Mouse (Mus musculus): Measurements from ENCODE around the gene Trim38. TPM values are rescaled to one million over a fixed set of nuclear protein-coding genes. Genes with fewer than 3 reads are reported as not detected.

Gene Trim38
- polyA plus RNA-seq, 1 experiment from 2014 or later: not detected

DNA sequence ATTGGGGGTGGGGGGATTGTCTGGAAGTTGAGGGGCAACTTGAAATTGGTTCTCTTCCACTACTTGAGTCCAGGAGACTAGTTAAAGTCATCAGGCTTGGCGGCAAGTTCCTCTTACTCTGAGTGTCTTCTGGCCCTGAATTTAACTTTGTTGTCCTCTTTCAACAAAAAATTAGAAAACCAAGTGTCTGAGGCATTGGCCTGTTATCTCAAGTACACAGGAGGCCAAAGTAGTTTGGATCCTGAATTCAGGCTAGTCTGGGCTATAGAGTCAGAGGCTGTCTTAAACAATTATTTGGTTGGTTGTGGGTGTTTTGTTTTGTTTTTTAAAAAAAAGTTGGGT is 4.6 kb upstream of the Trim38 start:
- Histone ChIP-seq H3K36me3 (no peaks in the 10 kb centered on the region), H3K4me3 (no peak overlapping the region), H3K9me3 (no peaks in the 10 kb centered on the region), H3K27me3 (no peaks in the 10 kb centered on the region), H3K9ac (no peak overlapping the region), H3K4me2 (peak overlapping the region; percentile 62; the same call in 1 of the 2 replicates), H3K27ac (no peak overlapping the region; the same call in 1 of the 2 replicates), H3K4me1 (peaks cover 19% of the 10 kb centered on the region)
- ATAC-seq (ENCODE audit: borderline replicate concordance, extremely low read depth, low FRiP score, low TSS enrichment): no peak
- 39% methylated on average over 1 of the region's 1 CpGs for WGBS

DNA sequence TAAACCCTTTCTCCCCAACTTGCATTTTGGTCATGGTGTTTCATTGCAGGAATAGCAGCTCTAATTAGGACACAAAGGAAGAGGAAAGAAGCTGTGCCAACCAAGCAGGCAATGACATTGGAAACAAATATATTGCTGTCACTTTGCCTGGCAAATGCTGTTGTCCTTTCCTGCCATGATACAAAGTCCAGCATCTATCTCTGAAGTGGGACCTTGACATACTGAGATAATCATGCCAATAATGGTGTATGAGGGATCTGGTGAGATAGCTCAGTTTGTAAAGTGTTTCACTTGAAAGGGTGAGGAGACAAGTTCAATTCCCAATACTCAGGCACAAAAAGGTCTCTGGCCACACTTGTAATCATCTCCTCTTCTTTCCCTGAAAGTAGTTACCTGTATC is 2.9 kb upstream of the Trim38 start:
- no peaks in the 10 kb centered on the region for H3K27me3 ChIP-seq
- no peaks in the 10 kb centered on the region for H3K9me3 ChIP-seq
- no peak overlapping the region for H3K4me2 ChIP-seq
- no peak overlapping the region for H3K4me3 ChIP-seq
- H3K36me3 ChIP-seq: no peaks in the 10 kb centered on the region
- ATAC-seq (ENCODE audit: borderline replicate concordance, extremely low read depth, low FRiP score, low TSS enrichment): no peak
- no peak overlapping the region for H3K27ac ChIP-seq
- peaks cover 20% of the 10 kb centered on the region for H3K4me1 ChIP-seq
- no peak overlapping the region for H3K9ac ChIP-seq

DNA sequence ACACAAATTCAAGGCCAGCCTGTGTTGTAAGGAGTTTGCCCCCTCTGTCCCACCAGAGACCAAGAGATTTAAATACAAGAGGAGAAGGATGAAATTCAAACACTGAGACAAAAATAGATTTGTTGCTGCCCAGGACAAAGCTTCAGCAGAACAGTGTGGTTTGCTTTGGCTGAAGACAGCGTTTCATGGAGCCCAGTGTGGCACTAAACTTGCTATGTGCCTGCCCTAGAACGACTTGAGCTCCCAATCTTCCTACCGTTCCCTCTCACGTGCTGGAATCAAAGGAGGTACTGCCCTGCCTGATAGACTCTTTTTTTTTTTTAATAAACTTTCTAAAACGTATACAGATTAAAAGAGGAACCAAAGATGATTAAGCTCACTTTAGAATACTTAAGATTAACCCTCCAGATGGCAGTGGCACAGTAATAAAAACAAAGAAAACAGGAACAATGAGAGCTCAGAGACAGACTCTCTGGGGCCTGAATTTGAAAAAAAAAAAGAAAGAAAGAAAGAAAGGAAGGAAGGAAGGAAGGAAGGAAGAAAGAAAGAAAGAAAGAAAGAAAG is 797 bp upstream of the Trim38 start:
- no peak overlapping the region for H3K9ac ChIP-seq
- 45% methylated on average over 5 of the region's 5 CpGs for WGBS
- ATAC-seq (ENCODE audit: borderline replicate concordance, extremely low read depth, low FRiP score, low TSS enrichment): no peak
- H3K9me3 ChIP-seq: no peaks in the 10 kb centered on the region
- H3K4me2 ChIP-seq: no peak overlapping the region
- H3K36me3 ChIP-seq: no peaks in the 10 kb centered on the region
- no peak overlapping the region for H3K4me3 ChIP-seq
- H3K27me3 ChIP-seq: no peaks in the 10 kb centered on the region
- H3K27ac ChIP-seq: no peak overlapping the region
- H3K4me1 ChIP-seq: peaks cover 21% of the 10 kb centered on the region

DNA sequence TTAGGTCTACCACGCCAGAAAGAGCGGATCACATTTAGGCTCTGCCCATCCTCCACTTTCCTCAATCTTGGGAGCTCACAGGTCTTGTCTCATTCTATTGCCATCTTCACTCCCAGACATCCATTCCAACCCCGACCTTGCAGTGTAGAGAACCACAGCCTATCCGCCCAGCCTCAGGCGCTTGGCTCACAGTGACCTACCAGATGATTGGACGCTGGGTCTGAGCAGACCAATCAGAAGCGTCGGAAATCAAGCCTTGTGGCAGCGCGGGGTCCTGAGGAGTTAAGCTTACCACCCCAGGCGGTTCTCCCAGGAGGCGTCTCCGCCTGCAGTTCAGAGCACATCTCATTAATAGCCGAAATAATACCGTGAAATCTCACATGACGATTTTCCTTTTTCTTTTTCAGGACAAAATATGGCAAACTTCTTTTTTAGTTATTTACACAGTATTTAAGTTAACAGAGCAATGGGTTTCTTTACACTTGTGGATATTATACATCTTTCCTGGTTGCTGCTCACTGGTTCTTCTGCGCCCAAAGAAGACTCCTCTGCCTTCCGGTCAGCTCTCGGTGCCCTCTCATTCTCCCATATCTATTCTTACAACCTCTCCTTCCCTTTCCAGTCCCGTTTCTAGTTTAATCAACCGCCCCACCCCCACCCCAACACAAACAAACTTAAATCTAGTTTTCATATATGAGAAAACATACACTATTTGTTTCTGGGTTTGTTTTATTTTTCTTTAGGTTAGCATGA is 3.0 kb downstream of the Trim38 start:
- peak; percentile 90; the same call in 1 of the 2 replicates for ATAC-seq (ENCODE audit: borderline replicate concordance, extremely low read depth, low FRiP score, low TSS enrichment)
- peak overlapping the region; percentile 15; the same call in 1 of the 2 replicates for H3K4me3 ChIP-seq
- no peaks in the 10 kb centered on the region for H3K9me3 ChIP-seq
- no peaks in the 10 kb centered on the region for H3K36me3 ChIP-seq
- no peaks in the 10 kb centered on the region for H3K27me3 ChIP-seq
- 19% methylated on average over 21 of the region's 21 CpGs for WGBS
- H3K4me2 ChIP-seq: peak overlapping the region; percentile 49
- H3K4me1 ChIP-seq: peaks cover 10% of the 10 kb centered on the region
- no peak overlapping the region for H3K27ac ChIP-seq
- no peak overlapping the region for H3K9ac ChIP-seq

DNA sequence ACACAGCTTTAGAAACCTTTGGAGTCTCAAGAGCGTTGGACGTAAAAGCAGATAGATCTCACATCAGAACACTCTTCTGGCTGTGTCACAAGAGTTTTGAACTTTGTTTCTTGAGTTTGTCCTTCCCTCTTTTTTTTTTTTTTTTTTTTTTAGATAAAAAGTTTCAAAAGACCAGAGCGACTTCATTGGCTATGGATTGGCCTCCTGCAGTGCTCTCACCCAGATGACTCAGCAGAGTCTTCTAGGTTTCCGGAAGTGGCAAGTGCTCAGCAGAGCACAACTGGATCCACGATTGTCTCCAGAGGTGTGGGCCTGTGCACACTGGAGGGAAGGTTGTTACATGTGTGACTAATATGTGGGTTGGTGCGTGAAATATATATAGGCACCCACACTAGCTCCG is 8.6 kb downstream of the Trim38 start:
- no peak overlapping the region for H3K9ac ChIP-seq
- H3K36me3 ChIP-seq: no peaks in the 10 kb centered on the region
- no peak for ATAC-seq (ENCODE audit: borderline replicate concordance, extremely low read depth, low FRiP score, low TSS enrichment)
- no peak overlapping the region for H3K4me3 ChIP-seq
- H3K27ac ChIP-seq: no peak overlapping the region
- WGBS: 91% methylated on average over 7 of the region's 7 CpGs
- H3K27me3 ChIP-seq: no peaks in the 10 kb centered on the region
- H3K4me2 ChIP-seq: no peak overlapping the region
- no peaks in the 10 kb centered on the region for H3K9me3 ChIP-seq
- H3K4me1 ChIP-seq: no peaks in the 10 kb centered on the region

DNA sequence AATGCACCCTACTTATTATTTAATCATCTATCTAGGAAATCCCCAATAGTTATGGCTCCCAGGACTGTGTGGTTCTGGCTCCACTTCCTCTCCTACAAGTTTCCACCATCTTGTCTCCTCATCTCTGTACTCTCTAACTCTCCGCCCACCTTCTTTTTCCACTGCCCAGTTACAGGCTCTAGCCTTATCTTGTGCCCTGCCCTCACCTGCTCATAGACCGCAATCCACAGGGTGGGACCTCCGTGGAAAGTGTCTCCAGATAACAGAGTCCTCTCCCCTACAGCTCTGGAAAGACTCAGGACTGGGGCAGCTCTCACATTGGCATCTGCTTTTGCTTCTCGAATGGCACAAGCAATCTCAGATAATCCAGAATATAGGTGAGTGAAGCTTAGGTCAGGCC is 9.3 kb downstream of the Trim38 start:
- no peaks in the 10 kb centered on the region for H3K4me1 ChIP-seq
- no peak overlapping the region for H3K4me3 ChIP-seq
- H3K9ac ChIP-seq: no peak overlapping the region
- WGBS: 67% methylated on average over 4 of the region's 4 CpGs
- no peak overlapping the region for H3K4me2 ChIP-seq
- no peaks in the 10 kb centered on the region for H3K36me3 ChIP-seq
- H3K27ac ChIP-seq: no peak overlapping the region
- ATAC-seq (ENCODE audit: borderline replicate concordance, extremely low read depth, low FRiP score, low TSS enrichment): no peak
- H3K27me3 ChIP-seq: no peaks in the 10 kb centered on the region
- H3K9me3 ChIP-seq: no peaks in the 10 kb centered on the region

DNA sequence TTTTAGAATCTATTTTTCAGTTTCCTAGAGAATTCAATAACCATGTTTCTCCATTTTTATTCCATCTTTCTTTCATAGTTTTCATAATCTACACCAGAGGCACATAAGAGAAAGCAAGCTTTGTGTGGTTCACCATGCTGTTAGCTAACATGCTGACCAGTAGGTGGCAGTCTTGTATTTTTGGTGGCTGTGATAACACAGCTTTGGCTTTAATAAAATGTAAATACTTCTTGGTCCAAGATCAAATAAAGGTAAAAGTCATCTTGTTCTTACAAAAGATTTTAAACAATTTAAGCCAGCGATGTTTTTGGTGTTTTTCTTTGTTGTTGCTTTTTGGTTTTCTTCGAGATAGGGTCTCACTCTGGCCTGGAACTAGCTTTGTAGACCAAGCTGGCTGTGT is 22.8 kb downstream of the Trim38 start:
- no peaks in the 10 kb centered on the region for H3K4me1 ChIP-seq
- no peaks in the 10 kb centered on the region for H3K36me3 ChIP-seq
- H3K4me2 ChIP-seq: no peak overlapping the region
- WGBS: 34% methylated on average over 2 of the region's 2 CpGs
- H3K27me3 ChIP-seq: no peaks in the 10 kb centered on the region
- no peak overlapping the region for H3K9ac ChIP-seq
- no peaks in the 10 kb centered on the region for H3K9me3 ChIP-seq
- ATAC-seq (ENCODE audit: borderline replicate concordance, extremely low read depth, low FRiP score, low TSS enrichment): no peak
- H3K4me3 ChIP-seq: no peak overlapping the region
- no peak overlapping the region for H3K27ac ChIP-seq

DNA sequence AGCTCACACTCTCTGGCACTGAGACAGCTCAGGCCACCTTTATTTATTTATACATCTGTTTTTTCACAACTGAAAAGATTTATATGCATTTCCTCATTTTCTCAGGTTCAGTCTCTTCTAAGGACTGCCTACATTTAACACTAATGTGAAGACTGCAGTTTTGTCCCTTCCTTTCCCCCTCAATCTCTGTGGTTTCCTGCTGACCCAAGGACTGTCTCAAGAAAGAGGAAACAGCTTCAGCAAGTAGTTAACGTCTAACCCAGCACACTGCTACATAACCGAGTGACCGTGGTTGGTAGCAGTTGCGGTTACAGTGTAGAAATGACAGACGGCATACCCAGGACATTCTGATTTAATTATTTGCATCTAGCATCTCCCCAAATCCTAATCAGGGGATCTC is 29.7 kb downstream of the Trim38 start:
- Histone ChIP-seq H3K4me3 (no peak overlapping the region), H3K4me2 (no peak overlapping the region), H3K4me1 (no peaks in the 10 kb centered on the region), H3K9me3 (no peaks in the 10 kb centered on the region), H3K27ac (no peak overlapping the region), H3K36me3 (no peaks in the 10 kb centered on the region), H3K9ac (no peak overlapping the region), H3K27me3 (no peaks in the 10 kb centered on the region)
- WGBS: 75% methylated on average over 5 of the region's 5 CpGs
- ATAC-seq (ENCODE audit: borderline replicate concordance, extremely low read depth, low FRiP score, low TSS enrichment): no peak

DNA sequence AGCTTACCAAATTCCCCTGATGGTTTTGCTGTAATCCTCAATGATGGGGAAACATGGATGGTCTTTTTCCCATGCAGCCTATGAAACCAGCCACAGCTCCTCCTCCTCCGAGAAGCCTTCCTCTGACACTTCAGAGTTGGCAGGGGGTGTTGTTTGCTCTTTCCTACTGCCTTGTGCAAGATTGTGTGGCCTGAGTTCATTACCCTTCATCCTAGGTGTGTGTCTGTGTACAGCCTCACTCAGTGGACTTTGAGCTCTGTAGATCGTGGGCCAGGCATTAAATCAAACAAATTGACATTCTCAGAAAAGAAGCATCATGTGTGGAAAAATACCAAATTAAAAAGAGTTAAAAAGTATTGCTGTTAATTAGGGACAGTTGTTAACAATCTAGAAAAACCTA is 34.8 kb downstream of the Trim38 start:
- Histone ChIP-seq H3K36me3 (no peaks in the 10 kb centered on the region), H3K4me2 (no peak overlapping the region), H3K9ac (no peak overlapping the region), H3K9me3 (no peaks in the 10 kb centered on the region), H3K4me3 (no peak overlapping the region), H3K27me3 (no peaks in the 10 kb centered on the region), H3K4me1 (no peaks in the 10 kb centered on the region), H3K27ac (no peak overlapping the region)
- no peak for ATAC-seq (ENCODE audit: borderline replicate concordance, extremely low read depth, low FRiP score, low TSS enrichment)
- WGBS: 42% methylated on average over 2 of the region's 2 CpGs

DNA sequence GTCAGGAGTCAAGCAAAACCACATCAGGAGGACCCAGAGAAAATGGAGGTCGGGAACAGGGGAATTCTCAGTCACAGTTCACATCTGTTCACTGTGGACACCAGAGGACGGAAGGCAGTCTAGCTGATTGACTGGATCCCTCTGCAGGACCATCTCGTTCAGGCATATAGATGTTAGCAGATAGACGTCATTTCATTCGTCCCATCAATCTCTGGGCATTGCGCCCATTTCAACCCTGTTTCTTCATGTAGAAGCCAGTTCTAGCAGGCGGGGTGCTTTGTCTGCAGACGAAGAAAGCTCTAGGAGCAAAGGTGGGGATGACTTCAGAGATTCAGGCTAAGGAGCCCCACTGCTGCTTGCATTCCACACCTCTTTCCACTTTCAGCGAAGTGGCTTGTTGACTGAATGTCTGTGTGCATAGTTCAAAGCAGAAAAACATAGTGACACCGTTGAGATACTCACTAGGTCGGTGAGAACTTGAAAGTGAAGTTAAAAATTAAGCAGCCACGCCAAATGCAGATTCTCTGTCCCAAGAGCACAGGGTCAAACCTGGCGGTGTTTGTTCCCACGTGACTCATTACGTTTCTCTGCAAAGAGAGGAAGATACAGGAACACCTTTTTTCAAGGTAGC is 36.8 kb downstream of the Trim38 start, which contains the start of gene Slc17a2:
TSS of gene Slc17a2 (plus strand) at position 572 of the 631 bp plus-strand sequence.
- Histone ChIP-seq H3K27me3 (no peaks in the 10 kb centered on the region), H3K4me1 (no peaks in the 10 kb centered on the region), H3K27ac (no peak within 1 kb of the TSS), H3K9me3 (no peaks in the 10 kb centered on the region), H3K4me3 (no peak within 1 kb of the TSS), H3K4me2 (no peak within 1 kb of the TSS), H3K36me3 (no peaks in the 10 kb centered on the region), H3K9ac (no peak within 1 kb of the TSS)
- 58% methylated on average over 15 of the region's 15 CpGs for WGBS
- ATAC-seq (ENCODE audit: borderline replicate concordance, extremely low read depth, low FRiP score, low TSS enrichment): no peak

DNA sequence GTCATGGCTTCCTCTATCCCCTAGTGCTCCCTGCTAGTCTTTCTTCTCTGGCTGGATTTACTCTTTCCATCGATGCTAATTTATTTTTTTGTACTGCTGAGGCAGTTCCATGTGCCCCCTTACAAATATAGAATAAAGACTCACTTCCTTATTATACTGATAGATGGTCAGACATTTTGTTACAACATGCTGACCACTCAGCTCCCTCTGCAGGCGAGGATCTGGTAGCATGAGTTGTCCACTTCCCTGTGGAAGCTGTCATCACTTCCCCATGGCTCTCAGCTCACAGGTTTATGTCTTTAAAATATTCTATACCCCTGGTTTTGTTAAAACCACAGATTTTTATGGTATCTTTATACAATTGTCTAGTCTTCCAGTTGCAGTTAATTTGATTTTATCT is 46.4 kb downstream of the Trim38 start:
- H3K9me3 ChIP-seq: no peaks in the 10 kb centered on the region
- H3K4me1 ChIP-seq: no peaks in the 10 kb centered on the region
- H3K4me3 ChIP-seq: no peak overlapping the region
- ATAC-seq (ENCODE audit: borderline replicate concordance, extremely low read depth, low FRiP score, low TSS enrichment): no peak
- H3K27me3 ChIP-seq: no peaks in the 10 kb centered on the region
- no peak overlapping the region for H3K4me2 ChIP-seq
- no peaks in the 10 kb centered on the region for H3K36me3 ChIP-seq
- no peak overlapping the region for H3K27ac ChIP-seq
- H3K9ac ChIP-seq: no peak overlapping the region
- 59% methylated on average over 2 of the region's 2 CpGs for WGBS

DNA sequence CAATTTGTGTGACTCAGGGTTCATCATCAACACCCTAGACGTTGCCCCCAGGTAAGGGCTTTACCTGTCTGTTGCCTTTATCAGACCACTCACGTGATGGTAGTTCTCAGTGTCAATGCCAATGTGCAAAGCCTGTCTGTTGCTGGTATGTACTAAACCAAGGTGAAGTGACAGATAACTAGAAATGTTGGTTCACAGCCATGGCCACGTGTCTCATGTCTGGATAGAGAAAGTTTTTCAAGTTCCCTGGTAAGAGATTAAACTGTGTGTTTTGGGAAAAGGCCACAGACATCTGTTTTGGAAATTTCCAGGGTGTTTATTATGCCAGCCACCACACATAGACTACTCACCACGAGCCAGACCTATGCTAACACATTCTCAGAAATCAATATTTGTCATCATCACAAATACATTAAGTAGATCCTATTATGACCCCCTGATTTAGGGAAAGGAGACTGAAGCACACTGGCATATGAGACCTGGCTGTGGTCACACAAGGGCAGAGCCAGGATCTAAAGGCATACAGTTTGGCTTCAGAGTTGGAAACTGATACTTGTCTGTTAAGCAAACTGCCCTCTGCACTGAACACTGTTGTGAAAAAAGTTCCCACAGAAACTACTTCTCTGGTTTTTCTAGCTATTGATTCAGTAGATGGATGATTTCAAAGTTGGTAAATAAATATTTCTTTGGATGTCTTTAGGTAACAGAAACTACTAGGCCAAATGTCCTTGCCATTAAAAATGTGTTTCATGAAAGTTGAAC is 50.6 kb downstream of the Trim38 start:
- no peaks in the 10 kb centered on the region for H3K4me1 ChIP-seq
- H3K9me3 ChIP-seq: no peaks in the 10 kb centered on the region
- H3K27me3 ChIP-seq: no peaks in the 10 kb centered on the region
- H3K27ac ChIP-seq: no peak overlapping the region
- H3K9ac ChIP-seq: no peak overlapping the region
- no peak overlapping the region for H3K4me3 ChIP-seq
- H3K36me3 ChIP-seq: no peaks in the 10 kb centered on the region
- 56% methylated on average over 4 of the region's 4 CpGs for WGBS
- H3K4me2 ChIP-seq: no peak overlapping the region
- ATAC-seq (ENCODE audit: borderline replicate concordance, extremely low read depth, low FRiP score, low TSS enrichment): no peak
